10 mouse cellular contexts compared by ENCODE assay signal in genomic region chr16:31638393-31638792, GRCm38 (mm10). TPM values are rescaled to one million over a fixed set of nuclear protein-coding genes. Genes with fewer than 3 reads are reported as not detected.
DNase-seq lines count a peak whose midpoint lies in the region; ATAC-seq lines count a peak whose summit lies in the region.
"Had no signal": no experiment of that assay in that cellular context is flagged by ENCODE, and none has a peak within 500 bp of the region (broad histone marks: within the 10 kb centered on the region; RNA-seq: fewer than 3 reads in every experiment).

No protein-coding gene starts in this region.

- no peak overlapping the region for H3K9ac ChIP-seq in neural tube, embryonic 15.5 days (replicated peaks)

- no peak overlapping the region for H3K27ac ChIP-seq in neural tube, embryonic 15.5 days (replicated peaks)

- no peak overlapping the region for H3K4me2 ChIP-seq in neural tube, embryonic 15.5 days

- H3K9me3 ChIP-seq in neural tube, embryonic 15.5 days (replicated peaks): no peaks in the 10 kb centered on the region

- no peaks in the 10 kb centered on the region for H3K36me3 ChIP-seq in neural tube, embryonic 15.5 days

- WGBS in neural tube, embryonic 15.5 days: 41% methylated on average over 7 of the region's 7 CpGs

- no peaks in the 10 kb centered on the region for H3K27me3 ChIP-seq in neural tube, embryonic 15.5 days (replicated peaks)

- DNase-seq in kidney, adult 11 months: peak; percentile 11
- no peak for DNase-seq in kidney, adult 8-10 months
- DNase-seq in embryo, embryonic 11 days: peak; percentile 56
- DNase-seq in heart, postnatal 4 days: peak; percentile 30
- peak; percentile 34 for DNase-seq in lung, postnatal 36 days
- DNase-seq in liver: no peak
- no peak for DNase-seq in cerebellum, adult 11-12 months
- DNase-seq: right cerebral cortex, postnatal 4 days; thymus, postnatal 4 days had no signal

- no peak overlapping the region for H3K4me3 ChIP-seq in neural tube, embryonic 15.5 days (replicated peaks)

- no peak for ATAC-seq in neural tube, embryonic 15.5 days (ENCODE audit: low FRiP score)

- H3K4me1 ChIP-seq in neural tube, embryonic 15.5 days: no peaks in the 10 kb centered on the region

RNA-seq across cellular contexts. Expression of gene Dlg1, which starts 24.9 kb away (rescaled TPM):
- 10 to 100 TPM; 42.0 to 43.5 TPM for total RNA-seq in heart, postnatal 4 days (2021)
- 13.0 and 15.5 TPM in 2 replicates for polyA plus RNA-seq in neural tube, embryonic 15.5 days (2015; fragmentation: Nextera tagmentation; extraction: Ambion mirVana)

Comparison
In these comparisons a context has a peak if more than half of its experiments do, and no peak if none do; other contexts are left out.
1. DNase-seq: peak in kidney, adult 11 months (single experiment), embryo, embryonic 11 days (single experiment), heart, postnatal 4 days (single experiment) and lung, postnatal 36 days (single experiment); none in kidney, adult 8-10 months (0 of 2), liver (single experiment) and cerebellum, adult 11-12 months (single experiment).